8 mouse cellular contexts compared by ENCODE assay signal in the genomic region with DNA sequence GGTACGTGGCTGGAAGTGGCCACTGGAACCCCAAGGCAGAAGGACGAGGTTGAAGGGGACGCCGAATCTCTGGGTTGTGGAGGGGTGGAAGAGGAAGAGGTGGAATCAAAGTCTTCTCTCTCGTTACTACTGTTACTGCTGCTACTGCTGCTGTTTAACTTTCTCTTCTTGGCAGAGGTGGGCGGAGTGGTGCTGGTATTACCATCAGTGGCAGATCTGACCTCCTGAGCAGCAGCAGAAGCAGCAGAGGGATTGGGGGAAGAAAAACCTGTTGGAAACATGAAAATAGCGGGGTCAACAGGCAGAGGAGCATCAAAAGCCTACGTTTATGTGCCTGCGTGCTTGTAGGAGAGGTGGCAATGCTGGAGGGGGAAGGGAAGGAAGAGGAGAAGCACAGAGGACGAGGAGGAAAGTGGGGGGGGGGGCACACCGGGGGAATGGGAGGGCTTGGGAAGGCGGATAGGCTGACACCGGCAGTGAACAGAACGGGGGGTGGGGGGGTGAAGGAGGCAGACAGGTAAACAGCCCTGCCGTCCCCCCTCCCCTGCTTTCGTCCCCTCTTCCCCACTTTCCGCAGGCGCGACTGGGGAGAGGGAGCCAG. TPM values are rescaled to one million over a fixed set of nuclear protein-coding genes. Genes with fewer than 3 reads are reported as not detected.
A peak's percentile ranks its signal among the peaks of the same experiment; 100 is the strongest.
DNase-seq lines count a peak whose midpoint lies in the region; ATAC-seq and TF ChIP-seq lines count a peak whose summit lies in the region.

No protein-coding gene starts in this region.

- peaks cover 12% of the 10 kb centered on the region for H3K79me2 ChIP-seq in myocyte (ENCODE audit: control insufficient read depth, insufficient read depth)

- ATAC-seq in embryonic facial prominence, embryonic 11.5 days (replicated peaks; ENCODE audit: insufficient number of reproducible peaks, low FRiP score, low TSS enrichment, low read depth), result no peak; the same call in 1 of the 2 replicates
- no peak for ATAC-seq in heart, embryonic 12.5 days (ENCODE audit: insufficient number of reproducible peaks, low FRiP score)
- no peak for ATAC-seq in kidney, embryonic 16.5 days (ENCODE audit: low FRiP score, low TSS enrichment)
- peak; percentile 15; the same call in 1 of the 2 replicates for ATAC-seq in liver, embryonic 12.5 days

- WGBS in embryonic facial prominence, embryonic 11.5 days, result 21% methylated on average over 13 of the region's 19 CpGs
- WGBS in heart, embryonic 12.5 days, result 12% methylated on average over 15 of the region's 19 CpGs
- 18% methylated on average over 12 of the region's 19 CpGs for WGBS in kidney, embryonic 16.5 days
- WGBS in liver, embryonic 12.5 days (ENCODE audit: insufficient replicate concordance), result 8% methylated on average over 15 of the region's 19 CpGs

- peak overlapping the region; percentile 13 for H3ac ChIP-seq in myocyte (ENCODE audit: control insufficient read depth, insufficient read length)

- peak overlapping the region; percentile 68 for H3K9ac ChIP-seq in embryonic facial prominence, embryonic 11.5 days (replicated peaks; ENCODE audit: low read length)
- H3K9ac ChIP-seq in heart, embryonic 12.5 days, result peak overlapping the region; percentile 70
- H3K9ac ChIP-seq in kidney, embryonic 16.5 days (replicated peaks; ENCODE audit: low read length), result peak overlapping the region; percentile 77
- peak overlapping the region; percentile 78 for H3K9ac ChIP-seq in liver, embryonic 12.5 days

- peak overlapping the region; percentile 49 for H3K4me3 ChIP-seq in embryonic facial prominence, embryonic 11.5 days (ENCODE audit: low read depth, low read length)
- peak overlapping the region; percentile 64 for H3K4me3 ChIP-seq in heart, embryonic 12.5 days
- H3K4me3 ChIP-seq in kidney, embryonic 16.5 days (ENCODE audit: low read length), result peak overlapping the region; percentile 59
- H3K4me3 ChIP-seq in liver, embryonic 12.5 days, result peak overlapping the region; percentile 70
- H3K4me3 ChIP-seq in myocyte, result peak overlapping the region; percentile 62

- peak; percentile 10 for DNase-seq in retina, embryonic 14.5 days (ENCODE audit: low spot score)
- no peak for DNase-seq in retina, postnatal 1 day
- DNase-seq in embryonic facial prominence, embryonic 11.5 days (ENCODE audit: low spot score), result no peak
- DNase-seq in thymus, postnatal 14 days, result peak; percentile 24

- H3K4me1 ChIP-seq in embryonic facial prominence, embryonic 11.5 days (ENCODE audit: control insufficient read depth, insufficient read depth, low read length), result no peaks in the 10 kb centered on the region
- peaks cover 4% of the 10 kb centered on the region; the same call in 1 of the 2 replicates for H3K4me1 ChIP-seq in heart, embryonic 12.5 days (replicated peaks)
- H3K4me1 ChIP-seq in kidney, embryonic 16.5 days (ENCODE audit: insufficient read depth, low read length), result 0 out of 2 replicates have a peak, but pooled peaks cover 2% of the 10 kb centered on the region
- H3K4me1 ChIP-seq in liver, embryonic 12.5 days, result peaks cover 15% of the 10 kb centered on the region

- no peaks in the 10 kb centered on the region for H3K36me3 ChIP-seq in embryonic facial prominence, embryonic 11.5 days (replicated peaks; ENCODE audit: control insufficient read depth, insufficient read depth, low read depth, low read length)
- peaks cover 13% of the 10 kb centered on the region for H3K36me3 ChIP-seq in heart, embryonic 12.5 days
- 0 out of 2 replicates have a peak, but pooled peaks cover 5% of the 10 kb centered on the region for H3K36me3 ChIP-seq in kidney, embryonic 16.5 days (ENCODE audit: insufficient read depth, low read length)
- H3K36me3 ChIP-seq in liver, embryonic 12.5 days, result peaks cover 23% of the 10 kb centered on the region
- peaks cover 6% of the 10 kb centered on the region for H3K36me3 ChIP-seq in myocyte (ENCODE audit: control insufficient read depth, insufficient read depth)

- TF ChIP-seq POLR2A in myocyte (IDR thresholded peaks at IDR 0.05; ENCODE audit: insufficient read length, low read depth), result no peak

- no peaks in the 10 kb centered on the region for H3K27me3 ChIP-seq in embryonic facial prominence, embryonic 11.5 days (ENCODE audit: control insufficient read depth, insufficient read depth, low read length)
- no peaks in the 10 kb centered on the region for H3K27me3 ChIP-seq in heart, embryonic 12.5 days (replicated peaks)
- no peaks in the 10 kb centered on the region for H3K27me3 ChIP-seq in kidney, embryonic 16.5 days (ENCODE audit: insufficient read depth, low read length)
- no peaks in the 10 kb centered on the region for H3K27me3 ChIP-seq in liver, embryonic 12.5 days (replicated peaks)
- H3K27me3 ChIP-seq in myocyte (ENCODE audit: control insufficient read depth, insufficient read depth, insufficient read length), result no peaks in the 10 kb centered on the region

- H3K27ac ChIP-seq in embryonic facial prominence, embryonic 11.5 days (replicated peaks; ENCODE audit: low read depth, low read length), result peak overlapping the region; percentile 86
- H3K27ac ChIP-seq in heart, embryonic 12.5 days (ENCODE audit: poor library complexity, severe bottlenecking), result peak overlapping the region; percentile 98
- peak overlapping the region; percentile 97 for H3K27ac ChIP-seq in kidney, embryonic 16.5 days (ENCODE audit: low read length)
- H3K27ac ChIP-seq in liver, embryonic 12.5 days, result peak overlapping the region; percentile 89

- H3K4me2 ChIP-seq in embryonic facial prominence, embryonic 11.5 days (ENCODE audit: low read depth, low read length), result peak overlapping the region; percentile 59
- H3K4me2 ChIP-seq in heart, embryonic 12.5 days, result peak overlapping the region; percentile 75
- peak overlapping the region; percentile 66 for H3K4me2 ChIP-seq in kidney, embryonic 16.5 days (replicated peaks; ENCODE audit: low read depth, low read length)
- peak overlapping the region; percentile 76 for H3K4me2 ChIP-seq in liver, embryonic 12.5 days
- peak overlapping the region; percentile 64 for H3K4me2 ChIP-seq in myocyte (ENCODE audit: low read depth)

- no peaks in the 10 kb centered on the region for H3K9me3 ChIP-seq in embryonic facial prominence, embryonic 11.5 days (replicated peaks; ENCODE audit: control insufficient read depth, low read length)
- no peaks in the 10 kb centered on the region for H3K9me3 ChIP-seq in heart, embryonic 12.5 days (replicated peaks)
- no peaks in the 10 kb centered on the region for H3K9me3 ChIP-seq in kidney, embryonic 16.5 days (ENCODE audit: low read length)
- H3K9me3 ChIP-seq in liver, embryonic 12.5 days (replicated peaks), result no peaks in the 10 kb centered on the region

TF ChIP-seq in myocyte, 11 proteins besides CTCF, POLR2A, EP300 and RAD21:
- TF ChIP-seq POLR2AphosphoS2 (IDR thresholded peaks at IDR 0.05; ENCODE audit: insufficient read length, low read depth), result no peak
- no peak for TF ChIP-seq E2F4 (IDR thresholded peaks at IDR 0.05; ENCODE audit: insufficient read depth)
- TF ChIP-seq MYOG (IDR thresholded peaks at IDR 0.05; ENCODE audit: control insufficient read depth in 1 of 3, insufficient read depth in 1 of 3, insufficient read length in 2 of 3, low read depth in 2 of 3), result no peak
- TF ChIP-seq MAX (IDR thresholded peaks at IDR 0.05; ENCODE audit: low read depth), result no peak
- TF ChIP-seq USF1 (IDR thresholded peaks at IDR 0.05; ENCODE audit: low read depth), result no peak
- TF ChIP-seq CEBPB (IDR thresholded peaks at IDR 0.05; ENCODE audit: insufficient read depth, poor library complexity, severe bottlenecking), result no peak
- no peak for TF ChIP-seq REST (IDR thresholded peaks at IDR 0.05; ENCODE audit: insufficient read depth, insufficient read length)
- TF ChIP-seq SRF (IDR thresholded peaks at IDR 0.05; ENCODE audit: control insufficient read depth, insufficient read length, low read depth), result no peak
- no peak for TF ChIP-seq TCF12 (IDR thresholded peaks at IDR 0.05; ENCODE audit: insufficient read depth, poor library complexity, severe bottlenecking)
- TF ChIP-seq MYOD1 (IDR thresholded peaks at IDR 0.05; ENCODE audit: control insufficient read depth in 1 of 3, insufficient read length in 2 of 3, low read depth in 2 of 3), result no peak
- TF ChIP-seq TCF3 (IDR thresholded peaks at IDR 0.05; ENCODE audit: insufficient read length, low read depth), result no peak

RNA-seq across cellular contexts. Expression of a gene that starts 12.0 kb away (rescaled TPM):
- polyA plus RNA-seq in embryonic facial prominence, embryonic 11.5 days (2014; fragmentation: Nextera tagmentation; extraction: Ambion mirVana), result 72.0 and 81.9 TPM in 2 replicates
- polyA plus RNA-seq in heart, embryonic 12.5 days (2016; fragmentation: Nextera tagmentation; extraction: Ambion mirVana), result 34.1 and 36.1 TPM in 2 replicates
- 29.1 and 31.3 TPM in 2 replicates for polyA plus RNA-seq in kidney, embryonic 16.5 days (2015; fragmentation: Nextera tagmentation; extraction: Ambion mirVana)
- polyA plus RNA-seq in liver, embryonic 12.5 days (2016; fragmentation: Nextera tagmentation; extraction: Ambion mirVana), result 21.0 and 22.2 TPM in 2 replicates
- 7.2 TPM for polyA plus RNA-seq in myocyte (2012; fragmentation: generic; extraction: Trizol)

RNA-seq across cellular contexts. Expression of a gene that starts 36.3 kb away (rescaled TPM):
- 94.1 and 105 TPM in 2 replicates for polyA plus RNA-seq in embryonic facial prominence, embryonic 11.5 days (2014; fragmentation: Nextera tagmentation; extraction: Ambion mirVana)
- 53.7 and 58.9 TPM in 2 replicates for polyA plus RNA-seq in heart, embryonic 12.5 days (2016; fragmentation: Nextera tagmentation; extraction: Ambion mirVana)
- polyA plus RNA-seq in kidney, embryonic 16.5 days (2015; fragmentation: Nextera tagmentation; extraction: Ambion mirVana), result 77.7 and 81.7 TPM in 2 replicates
- polyA plus RNA-seq in liver, embryonic 12.5 days (2016; fragmentation: Nextera tagmentation; extraction: Ambion mirVana), result 56.8 TPM in 2 replicates
- 27.8 TPM for polyA plus RNA-seq in myocyte (2012; fragmentation: generic; extraction: Trizol)

Comparison
In these comparisons a context has a peak if more than half of its experiments do, and no peak if none do; other contexts are left out.
1. DNase-seq: peak in retina, embryonic 14.5 days (single experiment) and thymus, postnatal 14 days (single experiment); none in retina, postnatal 1 day (single experiment) and embryonic facial prominence, embryonic 11.5 days (single experiment).
2. Peak in every context shown above with its lines, with median percentiles within 50 percentile points of each other: H3K27ac ChIP-seq, H3K4me2 ChIP-seq, H3K4me3 ChIP-seq and H3K9ac ChIP-seq.